Mouse (Mus musculus): ENCODE data around the gene Lrrc20.

Gene Lrrc20

DNA sequence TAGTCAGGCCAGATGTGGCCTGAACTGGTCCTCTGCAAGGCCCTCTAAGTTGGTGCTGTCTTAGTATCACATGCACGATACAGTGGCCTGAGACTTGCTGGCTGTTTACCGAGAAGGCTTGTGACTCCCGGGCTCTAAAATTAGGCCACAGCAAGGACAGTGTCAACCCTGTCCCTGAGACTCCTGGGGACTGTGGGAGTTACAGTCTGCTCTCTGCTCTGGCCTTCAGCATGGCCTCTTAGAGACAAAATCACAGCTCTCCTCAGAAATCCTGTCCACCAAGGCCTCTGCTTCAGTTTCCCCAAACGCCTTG is 152.3 kb downstream of the Lrrc20 start:
- no peak for DNase-seq (ENCODE audit: low read depth, low spot score)

Data from R1 (cell line).